Mouse (Mus musculus) ovary, postnatal 10 days (tissue): ENCODE measurements around the gene Dok4.

Experiments
- DNase-seq: peaks from one replicate; pipeline ENCODE4 v3.0.0; 2022; ENCODE audit warnings: low spot score

Gene Dok4

DNA sequence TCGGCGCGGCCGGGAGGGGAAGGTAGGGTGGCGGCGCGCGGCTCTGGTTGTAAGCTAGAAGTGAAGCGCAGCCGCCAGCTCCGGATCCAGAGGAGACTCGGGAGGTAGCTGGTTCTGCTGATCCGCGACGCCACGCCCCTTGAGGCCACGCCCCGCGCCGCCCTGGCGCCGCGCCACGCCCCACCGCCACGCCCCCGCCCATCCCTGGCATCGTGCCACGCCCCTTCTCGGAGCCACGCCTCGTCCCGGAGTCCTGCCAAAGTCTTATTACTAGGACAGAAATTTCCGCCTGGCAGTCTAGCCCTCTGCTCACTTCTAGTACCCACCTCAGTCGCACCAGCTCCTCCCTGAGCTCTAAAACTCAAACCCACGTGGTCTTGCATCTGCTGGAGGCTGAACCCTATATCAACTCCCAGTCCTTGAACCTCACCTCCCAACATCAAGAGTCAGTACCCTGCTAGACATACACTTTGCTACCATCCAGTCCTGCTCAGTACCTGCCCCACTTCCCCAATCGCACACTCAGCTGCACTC is at the start of gene Dok4:
Gene Dok4 (minus strand): TSS at position 134 of the 534 bp plus-strand sequence.
- DNase-seq, result peak; percentile 88

DNA sequence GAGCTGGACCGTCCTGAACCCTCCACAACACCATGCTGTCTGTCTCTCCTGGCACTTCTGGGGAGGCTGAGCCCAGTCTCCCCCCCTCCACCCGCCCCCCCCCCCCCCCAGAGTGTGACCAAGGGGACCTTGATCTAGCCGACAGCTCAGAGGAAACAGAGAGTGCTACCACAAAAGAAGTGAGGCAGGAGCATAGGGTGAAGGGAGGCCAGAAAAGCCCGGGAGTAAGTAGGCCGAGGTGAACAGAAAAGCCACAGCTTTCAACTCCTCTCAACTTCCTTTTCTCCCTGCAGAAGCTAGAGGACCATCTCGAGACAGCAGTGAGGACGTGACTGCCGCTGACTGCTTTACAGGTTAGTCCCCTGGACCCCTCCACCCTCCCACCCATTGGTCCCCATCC is 47.3 kb upstream of the Dok4 start, which contains the start of gene Adgrg5:
Gene Adgrg5 (plus strand): TSS at position 290 of the 400 bp plus-strand sequence.
- no peak for DNase-seq

DNA sequence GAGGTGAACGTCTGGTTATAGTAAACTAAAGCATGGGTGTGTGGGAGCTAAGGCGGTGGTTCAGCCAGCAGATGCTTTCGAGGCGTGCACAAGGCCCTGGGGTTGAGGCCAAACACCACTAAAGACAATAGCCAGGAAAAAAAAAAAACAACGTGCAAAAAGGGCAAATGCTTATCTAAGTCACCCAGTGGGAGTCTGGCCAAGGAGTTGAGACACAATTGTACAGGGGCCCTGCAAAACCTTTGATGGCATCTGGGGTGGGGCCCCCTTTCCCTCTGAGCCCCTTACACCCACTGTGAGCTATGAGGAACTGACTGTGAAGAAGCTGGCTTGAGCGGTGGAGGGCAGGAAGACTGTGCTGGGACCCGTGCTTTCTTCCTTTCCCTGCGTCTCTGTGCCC is 46.5 kb upstream of the Dok4 start:
- no peak for DNase-seq

DNA sequence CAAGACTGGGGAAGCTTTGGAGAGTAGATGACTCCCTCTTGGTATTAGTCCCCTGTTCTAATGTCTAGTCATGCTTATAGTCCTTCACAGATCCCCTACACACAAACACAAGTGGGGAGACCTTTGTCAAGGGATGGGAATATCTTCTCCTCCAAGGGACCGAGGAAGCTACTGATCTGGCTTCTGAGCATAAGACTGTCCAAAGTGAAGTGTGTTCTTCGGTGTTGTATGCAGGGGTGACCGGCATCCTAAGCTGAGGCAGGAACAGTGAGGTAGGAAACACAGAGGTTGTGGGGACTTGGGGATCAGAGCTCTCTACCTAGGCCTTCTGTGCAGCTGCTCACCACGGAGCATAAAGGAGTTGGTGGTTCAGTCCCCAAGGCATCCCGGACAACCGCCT is 46.0 kb upstream of the Dok4 start:
- no peak for DNase-seq

DNA sequence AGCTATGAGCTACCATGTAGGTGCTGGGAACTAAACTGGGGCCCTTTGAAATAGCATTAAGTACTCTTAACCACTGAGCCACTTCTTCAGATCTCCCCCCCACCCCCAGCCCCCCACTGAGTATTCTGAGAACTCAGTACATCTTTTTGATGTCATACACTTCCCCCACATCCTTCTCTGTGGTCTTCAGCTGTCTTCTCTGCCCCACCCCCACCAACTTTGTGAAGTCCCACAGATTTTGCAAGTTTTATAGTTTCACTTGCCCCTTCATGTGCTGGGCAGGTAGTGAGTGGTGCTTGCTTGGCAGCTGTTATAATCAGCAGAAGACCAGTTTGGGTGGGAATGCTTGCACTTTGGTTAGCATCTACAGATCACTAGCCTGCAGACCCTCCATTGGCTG is 43.1 kb upstream of the Dok4 start:
- no peak for DNase-seq

DNA sequence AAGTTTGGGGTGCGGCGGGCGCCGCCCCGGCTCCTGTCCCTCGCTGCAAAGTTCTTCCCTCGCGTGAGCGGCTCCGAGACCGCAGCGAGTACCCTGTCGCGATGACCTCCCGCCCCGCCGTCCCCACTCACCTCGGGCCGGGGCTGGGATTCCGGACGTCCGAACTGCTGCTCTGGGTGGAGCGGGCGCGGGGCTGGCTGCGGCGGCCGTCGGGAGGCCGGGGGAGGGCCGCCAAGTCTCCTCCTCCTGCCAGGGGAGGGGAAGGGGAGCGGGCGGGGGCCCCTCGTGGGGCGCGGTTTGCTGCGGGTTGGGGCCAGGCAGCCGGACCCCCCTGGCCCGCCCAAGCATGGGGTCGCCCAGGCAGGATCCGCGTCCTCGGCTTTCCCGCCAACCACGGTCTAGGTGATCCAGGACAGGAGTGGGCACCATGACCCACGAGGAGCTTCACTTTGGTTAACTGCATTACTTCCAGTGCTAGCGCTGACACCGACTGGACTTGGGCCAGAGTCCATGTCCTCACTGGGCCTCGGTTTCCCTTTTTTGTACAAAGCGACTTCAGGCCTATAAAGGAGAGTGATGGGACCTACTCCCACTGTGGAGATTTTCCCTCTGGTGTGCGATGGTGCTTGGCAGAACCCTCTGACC is 41.8 kb upstream of the Dok4 start, which contains the start of gene Ccdc102a:
Gene Ccdc102a (minus strand): TSS at position 248 of the 645 bp plus-strand sequence.
- DNase-seq, result peak; percentile 49

DNA sequence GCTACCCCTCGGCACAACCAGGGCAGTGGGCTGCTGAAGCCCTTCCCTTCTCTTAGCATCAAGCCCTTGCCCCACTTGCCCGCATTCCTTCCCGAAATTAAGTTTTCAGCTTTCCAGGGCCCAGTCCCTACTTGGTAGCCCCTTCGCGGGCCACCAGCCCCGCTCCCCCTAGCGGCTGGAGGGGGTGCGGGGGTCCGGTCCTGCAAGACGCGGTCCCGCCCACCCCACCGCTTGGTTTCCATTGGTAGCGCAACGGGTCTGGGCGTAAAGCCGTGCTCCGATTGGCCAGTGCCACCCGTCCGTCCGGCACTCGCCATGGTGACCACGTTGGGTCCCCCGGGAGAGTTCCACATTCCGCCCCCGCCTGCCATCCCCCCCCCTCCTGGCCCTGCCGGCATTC is 41.2 kb upstream of the Dok4 start:
- DNase-seq, result peak; percentile 89

DNA sequence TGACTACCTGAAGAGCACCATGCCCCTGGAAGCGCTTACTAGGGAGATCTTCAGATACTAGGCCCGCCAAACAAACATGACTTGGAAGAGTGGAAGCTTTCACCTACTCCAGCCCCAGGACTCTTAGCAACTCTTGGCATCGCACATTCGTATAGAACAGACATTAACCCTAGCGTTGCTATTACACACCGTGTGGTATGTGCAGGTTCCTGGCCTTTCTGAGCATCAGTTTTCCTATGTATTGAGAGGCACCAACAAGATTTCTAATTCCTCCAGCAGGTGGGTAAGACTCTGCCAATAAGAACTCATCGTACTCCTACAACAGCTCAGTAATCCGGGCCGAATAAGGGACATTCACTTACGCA is 40.8 kb upstream of the Dok4 start:
- no peak for DNase-seq

DNA sequence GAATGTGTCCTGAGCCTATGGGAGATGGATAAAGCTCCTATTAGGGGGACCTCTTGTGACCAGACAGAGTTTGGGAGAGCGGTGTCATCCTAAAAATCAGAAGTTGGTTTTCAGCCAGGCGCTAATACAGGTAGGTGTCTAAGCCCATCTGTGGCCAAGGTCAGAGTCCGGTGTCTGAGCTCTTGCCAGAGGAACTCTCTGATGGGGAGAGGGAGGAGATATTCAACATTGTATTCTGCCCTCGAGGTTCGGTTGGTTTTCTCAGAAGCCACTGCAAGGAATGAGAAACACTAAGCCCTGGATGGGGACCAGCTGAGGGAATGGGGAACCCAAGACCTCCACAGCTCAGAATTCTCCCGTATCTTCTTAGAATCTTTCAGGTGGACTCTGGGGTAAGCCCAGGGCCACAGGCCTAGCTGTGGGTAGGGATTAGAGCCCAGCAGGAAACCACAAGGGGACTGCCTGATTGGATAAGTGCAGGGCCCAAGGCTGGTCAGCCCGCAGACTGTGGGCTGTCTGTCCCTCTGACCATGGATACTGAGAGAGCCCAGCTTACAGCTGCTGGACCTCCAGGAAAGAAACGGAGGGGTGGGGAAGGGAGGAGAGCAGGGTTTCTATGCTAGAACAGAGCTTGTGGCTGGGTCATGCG is 40.3 kb upstream of the Dok4 start:
- DNase-seq, result no peak

DNA sequence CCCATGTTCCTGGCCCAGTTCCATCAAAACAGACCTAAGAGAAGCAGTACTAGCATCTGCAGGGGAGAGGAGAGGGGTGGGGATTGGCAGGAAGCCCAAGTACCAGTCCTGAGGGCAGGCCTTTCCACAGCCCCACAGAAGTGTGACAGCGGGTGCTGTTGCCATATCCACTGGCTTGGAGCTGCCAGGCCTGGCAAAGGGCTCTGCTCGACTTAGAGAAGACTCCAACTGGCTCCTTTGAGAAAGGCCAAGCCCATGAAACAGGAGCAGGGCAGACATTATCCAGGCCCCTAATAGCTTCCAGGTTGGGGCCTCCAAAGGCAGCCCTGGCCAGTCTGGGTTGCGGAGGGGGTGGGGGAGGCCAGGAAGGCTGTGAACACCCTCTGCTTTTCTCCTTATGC is 38.6 kb upstream of the Dok4 start:
- no peak for DNase-seq

DNA sequence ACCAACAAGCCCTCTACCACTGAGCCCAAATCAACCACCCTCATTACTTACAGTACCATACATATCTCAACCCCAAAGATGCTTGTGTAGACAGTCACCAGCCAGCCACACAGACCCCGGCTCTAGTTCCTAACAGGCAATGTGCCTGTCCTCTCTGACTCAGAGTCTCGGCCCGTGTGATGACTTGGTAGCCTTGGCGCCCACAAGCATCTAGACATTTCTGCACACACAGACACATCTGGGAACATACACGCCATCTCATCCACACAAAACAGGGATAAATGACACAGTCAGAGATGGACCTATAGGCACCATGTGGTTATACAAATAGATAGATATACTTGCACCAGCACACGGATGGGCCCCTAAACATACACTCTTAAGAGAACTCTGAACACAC is 38.1 kb upstream of the Dok4 start:
- no peak for DNase-seq

DNA sequence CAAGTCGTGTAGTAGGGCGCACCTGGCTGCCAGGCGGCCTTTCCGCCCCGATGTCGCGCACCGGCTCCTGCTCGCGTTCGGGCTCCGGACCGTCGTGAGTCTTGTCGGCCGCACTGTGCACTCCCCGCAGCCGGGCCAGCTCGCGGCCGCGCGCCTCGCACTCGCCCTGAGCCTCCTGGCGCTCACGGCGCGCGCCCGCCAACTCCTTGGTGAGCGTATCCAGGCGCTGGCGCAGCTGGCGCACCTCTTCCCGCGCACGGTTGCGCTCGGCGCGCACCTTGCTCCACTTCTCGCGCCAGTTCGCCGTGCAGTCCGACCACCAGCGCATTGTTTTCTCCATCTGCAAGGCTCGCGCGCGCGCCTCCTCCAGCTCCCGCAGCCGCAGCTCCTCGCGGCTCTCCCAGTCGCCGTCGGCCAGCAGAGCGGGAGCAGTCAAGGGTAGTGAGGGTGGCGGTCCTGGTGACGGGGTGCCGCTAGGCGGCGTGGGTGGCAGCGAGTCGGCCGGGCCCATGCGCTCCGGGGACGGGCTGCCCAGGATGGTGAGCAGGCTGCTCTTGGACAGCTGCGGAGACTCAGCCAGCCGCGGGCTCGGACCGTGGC is 37.0 kb upstream of the Dok4 start:
- no peak for DNase-seq

DNA sequence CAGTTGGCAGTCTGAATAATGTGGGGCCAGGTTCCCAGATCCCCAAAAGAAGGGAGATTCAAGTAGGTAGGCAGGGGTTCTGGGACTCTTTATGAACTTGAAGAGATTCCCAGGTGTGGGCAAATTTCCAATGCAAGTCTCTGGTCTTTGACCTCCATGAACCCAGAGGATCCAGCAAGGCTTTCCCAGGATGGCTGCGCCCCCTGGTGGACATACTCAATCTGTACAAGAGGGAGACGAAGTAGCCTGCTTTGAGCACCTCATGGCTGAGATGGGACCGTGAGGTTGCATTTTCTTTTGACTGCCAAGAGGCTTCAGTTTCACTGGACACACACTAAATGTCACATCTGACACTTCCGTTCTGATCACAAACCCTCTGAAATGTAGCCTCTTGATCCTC is 32.7 kb upstream of the Dok4 start:
- no peak for DNase-seq

DNA sequence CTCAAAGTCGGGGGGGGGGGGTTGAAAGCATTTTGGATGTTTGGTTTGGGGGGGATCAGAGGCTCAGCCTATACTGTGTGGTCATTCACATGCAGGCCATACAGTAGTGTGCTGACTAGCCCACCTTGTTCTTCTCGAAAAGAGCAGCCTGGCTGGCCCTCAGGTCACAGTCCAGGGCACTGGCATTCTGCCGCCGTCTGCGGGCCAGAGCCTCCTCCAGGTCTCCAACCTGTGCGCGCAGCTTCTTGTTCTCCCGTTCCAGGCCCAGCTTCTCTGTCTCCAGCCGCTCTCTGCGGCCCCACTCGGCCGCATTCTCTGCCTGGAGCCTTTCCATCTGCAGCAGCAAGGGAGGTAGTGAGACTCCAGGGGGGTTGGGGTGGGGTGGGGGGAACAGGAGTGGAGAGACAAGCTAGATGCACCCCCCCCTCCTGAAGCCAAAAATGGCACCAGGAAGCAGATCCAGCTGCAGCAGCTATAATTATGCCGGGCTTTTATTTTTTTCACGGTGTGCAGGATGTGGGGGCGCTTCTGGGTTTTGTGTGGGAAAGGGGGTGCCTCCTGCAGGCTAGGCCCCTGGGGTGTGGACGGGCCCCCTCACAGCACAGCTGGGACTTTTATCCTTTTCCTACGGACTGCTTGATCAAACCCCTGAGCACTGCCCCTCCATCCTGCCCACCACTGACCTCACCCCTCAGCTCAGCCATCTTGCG is 31.6 kb upstream of the Dok4 start:
- no peak for DNase-seq

DNA sequence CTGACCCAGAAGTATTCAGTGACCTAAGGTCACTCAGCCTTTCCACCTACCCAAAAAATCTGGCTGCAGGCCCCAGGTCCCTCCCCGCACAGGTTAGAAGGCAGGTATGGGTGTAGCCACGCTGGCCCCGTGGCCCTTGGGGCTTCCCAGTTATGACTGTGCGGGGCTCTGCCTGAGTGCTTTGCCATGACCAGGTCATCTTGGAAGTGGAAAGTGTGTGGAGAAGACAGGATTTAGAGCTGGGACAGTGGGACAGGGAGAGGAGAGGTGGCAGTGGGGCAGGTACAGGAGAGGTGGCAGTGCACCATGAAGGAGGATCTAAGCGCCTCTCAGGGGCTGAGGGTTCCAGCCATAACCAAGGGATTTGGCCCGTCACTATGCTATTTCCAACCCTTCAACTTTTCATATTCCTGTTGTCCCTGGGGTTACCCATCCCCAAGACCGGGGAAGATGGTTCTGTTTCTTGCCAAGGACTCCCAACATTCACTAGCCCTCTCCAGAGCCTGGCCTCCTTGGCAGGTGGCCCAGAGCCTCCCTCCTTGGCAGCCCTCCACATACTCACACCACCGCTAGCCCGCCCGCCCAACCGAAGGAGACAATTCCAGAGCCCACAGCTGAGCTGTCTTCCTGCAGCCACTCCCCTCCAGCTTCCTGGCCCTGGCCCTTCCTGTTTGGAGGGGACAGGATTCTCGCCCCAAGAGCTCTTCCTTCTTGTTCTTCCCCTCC is 28.5 kb upstream of the Dok4 start:
- DNase-seq, result peak; percentile 75

DNA sequence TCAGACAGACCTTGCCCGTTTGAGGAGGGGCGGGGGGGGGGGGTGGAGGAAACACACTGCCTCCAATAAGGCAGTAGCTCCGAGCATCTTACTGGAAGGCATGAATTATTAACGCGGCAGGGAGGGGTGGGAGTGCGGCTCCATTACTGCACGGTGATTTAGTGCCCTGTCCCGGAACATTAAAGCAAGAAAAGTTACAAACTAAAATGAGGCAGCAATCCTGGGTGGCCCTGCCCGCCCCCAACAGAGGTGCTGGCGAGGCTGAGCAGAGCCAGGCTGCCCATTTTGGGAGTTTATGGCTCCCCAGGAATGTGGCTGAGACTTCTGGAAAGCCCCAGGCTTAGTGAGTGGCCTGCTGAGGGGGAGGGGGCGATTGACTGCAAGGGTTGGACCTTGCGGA is 27.6 kb upstream of the Dok4 start:
- no peak for DNase-seq

DNA sequence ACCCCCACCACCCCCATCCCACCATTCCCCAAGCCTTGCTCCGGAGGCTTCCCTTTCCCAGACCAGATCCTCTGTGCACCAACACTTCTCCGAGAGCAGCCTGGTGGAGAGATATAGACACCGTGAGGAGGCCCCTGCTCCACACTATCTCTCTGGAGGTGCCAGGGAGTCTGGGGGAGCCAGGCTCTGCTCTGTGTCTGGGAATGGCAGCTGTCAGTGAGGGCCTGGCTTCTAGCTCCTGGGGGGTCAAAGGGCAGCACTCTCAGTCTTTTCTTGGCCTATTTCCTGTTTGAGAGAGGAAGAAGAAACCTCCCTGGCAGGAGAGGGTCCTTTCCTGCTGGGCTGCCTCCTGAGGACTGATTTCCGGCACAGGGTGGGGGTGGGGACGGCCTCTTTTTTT is 24.9 kb upstream of the Dok4 start:
- no peak for DNase-seq

DNA sequence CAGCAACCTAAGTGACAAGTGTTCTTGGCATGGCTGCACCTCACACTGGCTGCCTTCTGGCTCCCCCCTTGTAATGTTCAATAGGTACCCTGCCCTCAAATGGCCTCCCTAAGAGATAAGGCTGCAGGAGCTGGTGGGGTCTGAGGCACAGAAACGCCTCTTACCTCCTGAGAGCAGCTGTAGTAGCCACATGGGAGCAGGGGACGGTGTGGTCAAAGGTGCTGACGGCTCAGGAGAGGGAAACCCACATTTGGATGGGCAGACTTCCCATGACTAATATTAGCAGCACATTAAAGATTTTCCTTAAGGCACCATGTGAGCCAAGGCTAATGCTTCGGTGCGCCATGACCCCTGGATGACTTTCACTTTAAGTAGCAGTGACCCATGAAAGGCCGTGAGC is 24.5 kb upstream of the Dok4 start:
- no peak for DNase-seq

DNA sequence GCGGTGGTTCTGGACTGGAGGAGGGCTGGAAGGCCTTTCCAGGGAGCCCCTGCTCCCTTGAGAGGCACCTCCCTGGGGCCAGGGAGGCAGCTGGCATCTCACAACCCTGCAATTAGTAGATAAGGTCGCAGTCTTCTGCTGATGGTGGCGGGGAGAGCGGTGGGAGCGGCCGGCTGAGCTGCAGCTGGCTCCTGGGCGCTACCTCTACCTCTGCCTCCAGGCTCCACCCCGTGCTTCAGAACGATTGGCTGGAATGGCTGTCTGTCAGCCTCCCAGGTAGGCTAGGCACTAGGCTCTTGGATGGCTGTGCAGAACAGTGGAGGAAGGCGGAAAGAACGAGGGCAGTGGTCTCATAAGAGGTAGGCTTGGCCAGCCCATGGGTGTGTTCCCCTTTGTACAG is 23.1 kb upstream of the Dok4 start:
- no peak for DNase-seq

DNA sequence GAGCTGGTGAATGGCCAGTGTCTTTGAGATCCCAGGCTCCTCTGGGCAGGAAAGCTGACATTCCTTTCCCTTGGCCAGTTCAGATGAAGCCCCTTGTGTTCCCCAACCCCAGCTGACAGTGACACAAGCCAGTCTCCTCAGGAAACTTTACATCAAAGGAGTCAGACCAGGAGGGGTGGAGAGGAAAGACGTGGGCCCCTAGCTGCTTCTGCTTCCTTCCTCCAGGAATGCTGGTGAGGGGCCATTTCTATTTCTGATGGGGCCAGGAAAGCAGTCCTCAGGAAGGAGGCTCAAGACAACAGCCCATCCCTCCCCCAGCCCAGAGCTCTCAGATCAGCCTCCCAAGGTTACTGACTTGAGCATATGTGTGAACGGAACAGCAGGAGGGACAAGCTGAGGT is 16.8 kb upstream of the Dok4 start:
- DNase-seq, result no peak

DNA sequence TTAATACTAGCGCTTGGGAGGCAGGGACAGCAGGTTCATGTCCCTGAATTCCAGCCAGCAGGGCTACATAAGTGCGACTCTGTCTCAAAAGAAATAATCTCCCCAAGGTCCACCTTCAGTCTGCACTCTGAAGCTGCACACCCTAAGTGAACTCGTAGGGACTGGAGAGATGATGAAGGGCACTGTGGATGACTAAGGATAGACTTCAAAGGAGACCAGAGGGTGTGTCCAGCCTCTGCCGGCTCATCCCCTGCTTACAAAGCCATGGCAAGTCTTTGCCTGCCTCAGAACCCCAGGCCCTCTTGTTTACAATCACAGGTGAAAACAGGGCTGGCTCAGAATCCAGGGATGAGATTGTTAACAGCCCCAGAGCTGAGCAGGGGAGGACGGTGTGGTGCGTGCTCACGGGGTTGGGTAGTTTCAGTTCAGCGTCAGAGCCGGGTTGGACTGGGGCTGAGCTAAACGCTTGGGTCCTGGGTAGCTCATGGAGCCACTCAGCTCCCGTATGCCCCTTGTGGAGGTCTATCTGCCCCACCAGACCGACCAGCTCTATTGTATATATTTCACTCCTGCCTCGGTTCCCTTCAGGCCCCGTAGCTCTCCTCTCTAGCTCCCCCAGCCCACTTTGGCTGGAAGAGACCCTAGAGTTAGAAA is 12.4 kb upstream of the Dok4 start:
- DNase-seq, result no peak

DNA sequence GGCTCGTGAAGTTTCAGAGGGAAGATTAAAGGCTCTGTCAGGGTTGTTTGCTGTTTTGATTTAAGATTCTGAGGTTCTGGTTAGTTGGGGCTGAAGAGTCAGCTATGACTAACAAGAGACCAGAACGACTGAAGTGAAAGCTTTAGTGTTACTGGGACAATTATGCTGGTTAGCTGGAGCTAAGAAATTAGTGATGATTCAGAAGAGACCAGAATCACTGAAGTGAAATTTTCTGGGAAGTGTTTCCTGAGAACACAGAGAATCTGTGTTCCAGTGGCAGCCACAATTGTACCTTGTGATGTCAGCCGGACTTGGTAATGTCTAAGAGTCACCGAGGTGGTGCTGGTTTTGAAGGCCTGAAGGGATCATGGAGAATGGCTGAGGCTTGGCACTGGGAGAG is 4.6 kb upstream of the Dok4 start:
- DNase-seq, result no peak
